Mouse (Mus musculus) T-helper 17 cell (primary cell): ENCODE measurements around the gene Slc32a1.

Experiments used
- in situ Hi-C, 2 experiments: fragments of 300-600 bp; cut with MboI, MseI; formaldehyde crosslinking; loops; 1 replicate in 1 of 2; 2 replicates in 1 of 2; pipeline ENCODE4 v1.15.1; 2025; ENCODE audit warnings: high pct_unique_total_duplicates in 2 of 2

The Slc32a1 gene

DNA sequence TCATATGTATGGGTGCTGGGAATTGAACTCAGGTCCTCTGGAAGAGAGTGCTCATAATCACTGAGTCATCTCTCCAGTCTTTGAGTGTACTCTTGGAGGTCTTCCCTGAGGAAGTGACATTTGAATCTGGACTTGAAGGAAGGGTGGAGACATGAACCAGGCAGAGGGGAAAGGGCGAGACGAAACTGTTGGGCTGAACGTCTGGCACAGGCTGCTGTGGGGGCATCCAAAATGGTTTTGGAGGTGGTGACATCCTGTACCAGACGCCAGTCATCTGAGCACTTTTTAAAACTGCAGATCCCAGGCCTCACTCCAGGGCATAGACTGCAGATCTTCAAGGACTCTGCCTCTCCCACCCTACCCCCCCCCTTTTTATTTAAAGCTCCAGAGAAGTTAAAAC is 45.2 kb downstream of the Slc32a1 start:
- in situ Hi-C loops = loop anchor here in 1 of 2 experiments (10.0 kb wide), 1 partner anchor 281 kb away; the partner anchor contains the start of gene Snhg11

DNA sequence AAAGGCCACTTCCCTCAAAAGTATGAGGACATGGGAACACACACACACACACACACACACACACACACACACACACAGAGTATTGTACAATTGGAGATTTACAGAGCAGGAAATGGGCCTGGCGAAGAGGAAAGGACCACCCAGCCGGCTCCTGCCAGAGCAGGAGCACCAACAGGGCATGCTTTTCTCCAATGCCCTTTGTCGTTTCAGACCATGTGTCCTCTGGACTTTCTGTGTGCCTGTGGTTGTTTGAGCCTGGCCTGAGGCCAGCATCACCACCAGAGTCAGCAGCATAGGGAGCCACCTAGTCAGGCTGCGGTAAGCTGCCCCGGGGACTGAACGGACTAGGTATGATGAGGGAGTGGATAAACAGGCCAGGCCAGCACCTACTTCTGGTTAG is 48.3 kb downstream of the Slc32a1 start:
- in situ Hi-C loops = loop anchor here in 1 of 2 experiments (10.0 kb wide), 1 partner anchor 284 kb away; the partner anchor contains the start of gene Snhg11

DNA sequence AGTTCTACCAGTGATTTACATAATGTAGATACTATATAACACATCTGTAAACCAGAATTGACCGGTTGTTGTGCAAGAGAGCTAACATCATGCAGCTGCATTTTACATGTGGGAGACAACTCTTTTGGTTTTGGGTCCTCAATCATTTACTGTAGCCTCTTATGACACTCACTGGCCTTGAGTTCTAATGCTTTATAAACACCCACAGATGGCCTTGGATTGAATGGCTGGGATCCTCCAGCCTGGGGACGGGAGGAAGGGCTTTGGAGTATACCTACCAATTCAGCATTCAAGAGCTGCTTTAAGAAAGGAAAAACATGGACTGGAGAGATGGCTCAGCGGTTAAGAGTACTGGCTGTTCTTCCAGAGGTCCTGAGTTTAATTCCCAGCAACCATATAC is 48.8 kb downstream of the Slc32a1 start:
- in situ Hi-C loops = loop anchor here in 1 of 2 experiments (10.0 kb wide), 1 partner anchor 285 kb away; the partner anchor contains the start of gene Snhg11

DNA sequence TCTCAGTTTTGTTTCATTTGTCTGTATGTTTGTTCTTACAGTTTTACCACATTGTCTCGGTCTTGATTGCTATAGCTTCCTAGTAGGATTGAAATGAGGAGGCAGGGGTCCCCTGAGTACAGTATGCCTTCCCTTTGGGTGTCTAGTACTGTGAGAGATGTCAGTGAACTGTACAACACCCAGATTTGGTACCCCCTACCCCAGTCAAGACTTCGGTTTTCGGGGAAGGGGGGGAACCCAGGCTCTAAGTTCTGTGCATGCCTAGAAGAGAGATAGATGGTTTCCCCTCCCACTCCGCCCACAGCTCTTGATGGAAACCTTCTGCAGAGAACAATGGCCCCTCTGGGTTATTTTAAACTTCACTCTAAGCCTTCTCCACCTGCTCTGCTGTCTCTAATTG is 54.5 kb downstream of the Slc32a1 start, which contains the start of gene Ppp1r16b:
Gene Ppp1r16b, plus strand, starts transcription at position 301 of the 400 bp plus-strand sequence.
- in situ Hi-C loops = loop anchor here in 1 of 2 experiments (5.0 kb wide), 2 partner anchors 72 to 633 kb away; no protein-coding TSS in a partner anchor
